Mouse (Mus musculus): ENCODE results near the gene Hist2h2aa1. TPM values are rescaled to one million over a fixed set of nuclear protein-coding genes. Genes with fewer than 3 reads are reported as not detected.
"Not testable (repeated sequence)": the region's sequence is repeated elsewhere in the genome, so short reads cannot be mapped to it uniquely, and the experiment has no call there.

Gene Hist2h2aa1
- polyA plus RNA-seq, 1 experiment from 2014 or later: 17.4 TPM

GRCm38 (mm10) chr3:96237335-96237903 is 7.9 kb upstream of the Hist2h2aa1 start:
- ATAC-seq (ENCODE audit: low FRiP score) (no peak), DNase-seq (ENCODE audit: low spot score, missing footprints) (peak; percentile 92)
- Histone ChIP-seq H3K4me3 (ENCODE audit: low read depth, low read length) (peak overlapping the region; percentile 49), H3K9me3 (ENCODE audit: control insufficient read depth, low read length) (no peaks in the 10 kb centered on the region), H3K36me3 (ENCODE audit: control insufficient read depth, insufficient read depth, low read length) (no peaks in the 10 kb centered on the region), H3K4me1 (ENCODE audit: control insufficient read depth, insufficient read depth, low read length) (peaks cover 12% of the 10 kb centered on the region), H3K27me3 (ENCODE audit: control insufficient read depth, insufficient read depth, low read length) (no peaks in the 10 kb centered on the region), H3K9ac (ENCODE audit: low read length) (peak overlapping the region; percentile 91), H3K27ac (ENCODE audit: low read depth, low read length) (peak overlapping the region; percentile 83), H3K4me2 (peak overlapping the region; percentile 70)
- 27% methylated on average over 7 of the region's 7 CpGs for WGBS

GRCm38 (mm10) chr3:96237904-96238511 is 7.3 kb upstream of the Hist2h2aa1 start:
- peak overlapping the region; percentile 83 for H3K27ac ChIP-seq (ENCODE audit: low read depth, low read length)

GRCm38 (mm10) chr3:96238954-96239793 is 6.1 kb upstream of the Hist2h2aa1 start, which contains the start of gene Hist2h3c2:
TSS of gene Hist2h3c2 (minus strand) at chr3:96239127.
- 0% methylated on average over 20 of the region's 68 CpGs for WGBS
- Histone ChIP-seq H3K27ac (ENCODE audit: low read depth, low read length) (peak within 1 kb of the TSS; percentile 83), H3K9ac (ENCODE audit: low read length) (peak within 1 kb of the TSS; percentile 91), H3K4me2 (peak within 1 kb of the TSS; percentile 70), H3K4me1 (ENCODE audit: control insufficient read depth, insufficient read depth, low read length) (peaks cover 12% of the 10 kb centered on the region), H3K4me3 (ENCODE audit: low read depth, low read length) (peak within 1 kb of the TSS; percentile 49)
- H3K36me3 ChIP-seq (ENCODE audit: control insufficient read depth, insufficient read depth, low read length); DNase-seq (ENCODE audit: low spot score, missing footprints); H3K27me3 ChIP-seq (ENCODE audit: control insufficient read depth, insufficient read depth, low read length); H3K9me3 ChIP-seq (ENCODE audit: control insufficient read depth, low read length): not testable (repeated sequence)
- peak; percentile 92 for ATAC-seq (ENCODE audit: low FRiP score)

More at GRCm38 (mm10) chr3:96237904-96238511, 7.3 kb upstream of the Hist2h2aa1 start:
- Histone ChIP-seq H3K9me3 (ENCODE audit: control insufficient read depth, low read length) (no peaks in the 10 kb centered on the region), H3K36me3 (ENCODE audit: control insufficient read depth, insufficient read depth, low read length) (no peaks in the 10 kb centered on the region), H3K4me1 (ENCODE audit: control insufficient read depth, insufficient read depth, low read length) (peaks cover 12% of the 10 kb centered on the region), H3K9ac (ENCODE audit: low read length) (peak overlapping the region; percentile 91), H3K4me2 (peak overlapping the region; percentile 70), H3K27me3 (ENCODE audit: control insufficient read depth, insufficient read depth, low read length) (no peaks in the 10 kb centered on the region), H3K4me3 (ENCODE audit: low read depth, low read length) (peak overlapping the region; percentile 49)
- 1% methylated on average over 12 of the region's 12 CpGs for WGBS
- DNase-seq (ENCODE audit: low spot score, missing footprints) (peak; percentile 91), ATAC-seq (ENCODE audit: low FRiP score) (no peak)

GRCm38 (mm10) chr3:96239949-96240798 is 5.1 kb upstream of the Hist2h2aa1 start, which contains the start of gene Hist2h2aa2:
TSS of gene Hist2h2aa2 (minus strand) at chr3:96240276.
- not testable (repeated sequence) for H3K9me3 ChIP-seq (ENCODE audit: control insufficient read depth, low read length); H3K27me3 ChIP-seq (ENCODE audit: control insufficient read depth, insufficient read depth, low read length); H3K36me3 ChIP-seq (ENCODE audit: control insufficient read depth, insufficient read depth, low read length)
- H3K4me1 ChIP-seq (ENCODE audit: control insufficient read depth, insufficient read depth, low read length): peaks cover 20% of the 10 kb centered on the region
- peak within 1 kb of the TSS; percentile 59 for H3K27ac ChIP-seq (ENCODE audit: low read depth, low read length)
- H3K4me2 ChIP-seq: peak within 1 kb of the TSS; percentile 10; the same call in 1 of the 2 replicates
- H3K4me3 ChIP-seq (ENCODE audit: low read depth, low read length): peak within 1 kb of the TSS; percentile 28
- DNase-seq (ENCODE audit: low spot score, missing footprints): peak; percentile 88
- H3K9ac ChIP-seq (ENCODE audit: low read length): peak within 1 kb of the TSS; percentile 58
- ATAC-seq (ENCODE audit: low FRiP score): peak; percentile 83
- 5% methylated on average over 26 of the region's 85 CpGs for WGBS

GRCm38 (mm10) chr3:96240799-96241197 is 4.5 kb upstream of the Hist2h2aa1 start:
- H3K27me3 ChIP-seq (ENCODE audit: control insufficient read depth, insufficient read depth, low read length): no peaks in the 10 kb centered on the region
- no peaks in the 10 kb centered on the region for H3K9me3 ChIP-seq (ENCODE audit: control insufficient read depth, low read length)
- no peaks in the 10 kb centered on the region for H3K36me3 ChIP-seq (ENCODE audit: control insufficient read depth, insufficient read depth, low read length)
- peaks cover 20% of the 10 kb centered on the region for H3K4me1 ChIP-seq (ENCODE audit: control insufficient read depth, insufficient read depth, low read length)
- H3K4me2 ChIP-seq: peak overlapping the region; percentile 10; the same call in 1 of the 2 replicates
- DNase-seq (ENCODE audit: low spot score, missing footprints): no peak
- H3K4me3 ChIP-seq (ENCODE audit: low read depth, low read length): no peak overlapping the region
- H3K9ac ChIP-seq (ENCODE audit: low read length): peak overlapping the region; percentile 58
- no peak for ATAC-seq (ENCODE audit: low FRiP score)
- 78% methylated on average over 9 of the region's 9 CpGs for WGBS
- H3K27ac ChIP-seq (ENCODE audit: low read depth, low read length): peak overlapping the region; percentile 32

GRCm38 (mm10) chr3:96243921-96244572 is 1.2 kb upstream of the Hist2h2aa1 start:
- no peak for ATAC-seq (ENCODE audit: low FRiP score)
- H3K36me3 ChIP-seq (ENCODE audit: control insufficient read depth, insufficient read depth, low read length): no peaks in the 10 kb centered on the region
- H3K9me3 ChIP-seq (ENCODE audit: control insufficient read depth, low read length): no peaks in the 10 kb centered on the region
- no peaks in the 10 kb centered on the region for H3K27me3 ChIP-seq (ENCODE audit: control insufficient read depth, insufficient read depth, low read length)
- H3K27ac ChIP-seq (ENCODE audit: low read depth, low read length): peak overlapping the region; percentile 94
- H3K4me2 ChIP-seq: peak overlapping the region; percentile 60; the same call in 1 of the 2 replicates
- peak overlapping the region; percentile 80; the same call in 1 of the 2 replicates for H3K9ac ChIP-seq (ENCODE audit: low read length)
- peaks cover 19% of the 10 kb centered on the region for H3K4me1 ChIP-seq (ENCODE audit: control insufficient read depth, insufficient read depth, low read length)
- no peak for DNase-seq (ENCODE audit: low spot score, missing footprints)
- 82% methylated on average over 7 of the region's 7 CpGs for WGBS
- 0 out of 2 replicates have a peak overlapping the region, but pooled peaks have one; percentile 7 for H3K4me3 ChIP-seq (ENCODE audit: low read depth, low read length)

- DNase-seq (ENCODE audit: low spot score, missing footprints); H3K27me3 ChIP-seq (ENCODE audit: control insufficient read depth, insufficient read depth, low read length); H3K36me3 ChIP-seq (ENCODE audit: control insufficient read depth, insufficient read depth, low read length); H3K9me3 ChIP-seq (ENCODE audit: control insufficient read depth, low read length); H3K27ac ChIP-seq (ENCODE audit: low read depth, low read length); ATAC-seq (ENCODE audit: low FRiP score); H3K9ac ChIP-seq (ENCODE audit: low read length): not testable (repeated sequence)
- Histone ChIP-seq H3K4me3 (ENCODE audit: low read depth, low read length) (0 out of 2 replicates have a peak overlapping the region, but pooled peaks have one; percentile 22), H3K4me2 (0 out of 2 replicates have a peak overlapping the region, but pooled peaks have one; percentile 28), H3K4me1 (ENCODE audit: control insufficient read depth, insufficient read depth, low read length) (peaks cover 16% of the 10 kb centered on the region)
- WGBS: 0% methylated on average over 10 of the region's 21 CpGs
Observed at GRCm38 (mm10) chr3:96246018-96246417, 721 bp downstream of the Hist2h2aa1 start.

GRCm38 (mm10) chr3:96246427-96246856 is 1.1 kb downstream of the Hist2h2aa1 start, which contains the start of gene Hist2h3c1:
TSS of gene Hist2h3c1 (plus strand) at chr3:96246685.
- WGBS: no CpG with 5 or more reads among the region's 47 CpGs
- peak within 1 kb of the TSS; percentile 78 for H3K9ac ChIP-seq (ENCODE audit: low read length)
- H3K4me1 ChIP-seq (ENCODE audit: control insufficient read depth, insufficient read depth, low read length): peaks cover 16% of the 10 kb centered on the region
- ATAC-seq (ENCODE audit: low FRiP score): peak; percentile 93
- DNase-seq (ENCODE audit: low spot score, missing footprints); H3K27me3 ChIP-seq (ENCODE audit: control insufficient read depth, insufficient read depth, low read length); H3K9me3 ChIP-seq (ENCODE audit: control insufficient read depth, low read length); H3K36me3 ChIP-seq (ENCODE audit: control insufficient read depth, insufficient read depth, low read length): not testable (repeated sequence)
- H3K4me2 ChIP-seq: peak within 1 kb of the TSS; percentile 59
- H3K27ac ChIP-seq (ENCODE audit: low read depth, low read length): peak within 1 kb of the TSS; percentile 82
- H3K4me3 ChIP-seq (ENCODE audit: low read depth, low read length): peak within 1 kb of the TSS; percentile 41

Measured in midbrain, embryonic 11.5 days (tissue).